Mouse (Mus musculus) midbrain, postnatal 0 days (tissue): ENCODE measurements around the gene Olfr33. TPM values are rescaled to one million over a fixed set of nuclear protein-coding genes. Genes with fewer than 3 reads are reported as not detected.

ENCODE experiments used
- ATAC-seq: fragments of 200-750 bp; cut with Nextera tagmentation; 2 replicates; pipeline ENCODE4 v1.8.0; 2017; ENCODE audit warnings: moderate number of reproducible peaks, mild to moderate bottlenecking, moderate TSS enrichment, moderate library complexity; ENCODE audit not compliant: low FRiP score
- DNase-seq: peaks from one replicate; pipeline ENCODE4 v3.0.0-alpha.2; 2015; ENCODE audit warnings: low spot score
- H3K27ac ChIP-seq: fragments of 300-500 bp; sonication (generic); 2 replicates; pipeline ENCODE4 v1.5.1; 2014; ENCODE audit warnings: low read depth, mild to moderate bottlenecking, low read length, mixed read lengths
- H3K27me3 ChIP-seq: fragments of 300-500 bp; sonication (generic); 2 replicates; pipeline ENCODE4 v1.6.1; 2014; ENCODE audit warnings: low read length, control low read depth, mixed read lengths; ENCODE audit not compliant: insufficient read depth
- H3K36me3 ChIP-seq: fragments of 300-500 bp; sonication (generic); 2 replicates; pipeline ENCODE4 v1.6.1; 2014; ENCODE audit warnings: low read length, control low read depth, mixed read lengths; ENCODE audit not compliant: insufficient read depth
- H3K4me1 ChIP-seq: fragments of 300-500 bp; sonication (generic); 2 replicates; pipeline ENCODE4 v1.6.1; 2014; ENCODE audit warnings: mild to moderate bottlenecking, control low read depth, antibody characterized with exemption, low read length, mixed read lengths; ENCODE audit not compliant: insufficient read depth
- H3K4me2 ChIP-seq: fragments of 300-500 bp; sonication (generic); 2 replicates; pipeline ENCODE4 v1.6.1; 2014; ENCODE audit warnings: low read depth, mild to moderate bottlenecking, low read length, mixed read lengths; ENCODE audit not compliant: poor library complexity, severe bottlenecking
- H3K4me3 ChIP-seq: fragments of 300-500 bp; sonication (generic); 2 replicates; pipeline ENCODE4 v1.5.1; 2014; ENCODE audit warnings: low read depth, mild to moderate bottlenecking, low read length, moderate library complexity
- H3K9ac ChIP-seq: fragments of 300-500 bp; sonication (generic); replicated peaks from 2 replicates; pipeline ENCODE4 v1.6.1; 2014; ENCODE audit warnings: mild to moderate bottlenecking, low read length, moderate library complexity, mixed read lengths; ENCODE audit not compliant: poor library complexity, severe bottlenecking
- H3K9me3 ChIP-seq: fragments of 300-500 bp; sonication (generic); 2 replicates; pipeline ENCODE4 v1.6.1; 2016; ENCODE audit warnings: low read length, control low read depth
- CTCF ChIP-seq: IDR thresholded peaks from 2 replicates; pipeline ENCODE4 v1.5.1; 2016; ENCODE audit warnings: antibody characterized with exemption, mild to moderate bottlenecking
- WGBS: fragments of 180-500 bp; shearing (Covaris S2); extraction: QIAGEN DNeasy Blood & Tissue Kit; methylation state at CpG from one replicate; pipeline ENCODE4 v1.1.7; 2014; 5-methylcytosine and 5-hydroxymethylcytosine counted together
- polyA plus RNA-seq: library from polyadenylated mRNA; unstranded; fragments of >200 nt; fragmentation: Nextera tagmentation; extraction: Ambion mirVana; gene quantifications from 2 replicates; pipeline ENCODE4 v1.2.1, GENCODE M21; 2015
- total RNA-seq: library from RNA; depleted of rRNA; stranded (reverse); fragments of >200 nt; gene quantifications from 2 replicates; pipeline ENCODE4 v1.2.3, GENCODE M21; 2014

Olfr33 gene
- total and polyA plus RNA-seq, 2 experiments from 2014 or later = not detected

GRCm38 (mm10) chr7:102701915-102702314, 17.0 kb downstream of the Olfr33 start, which contains the start of gene Olfr558:
Gene Olfr558, plus strand, starts transcription at chr7:102702215.
- TF ChIP-seq CTCF = no peak
- Histone ChIP-seq H3K36me3 (no peaks in the 10 kb centered on the region), H3K4me1 (no peaks in the 10 kb centered on the region), H3K4me2 (no peak within 1 kb of the TSS), H3K9me3 (no peaks in the 10 kb centered on the region), H3K27ac (no peak within 1 kb of the TSS), H3K9ac (no peak within 1 kb of the TSS), H3K4me3 (no peak within 1 kb of the TSS), H3K27me3 (no peaks in the 10 kb centered on the region)
- DNase-seq (no peak), ATAC-seq (no peak)

GRCm38 (mm10) chr7:102698461-102698860, 20.4 kb downstream of the Olfr33 start:
- no peak for TF ChIP-seq CTCF
- WGBS = 90% methylated on average over 7 of the region's 7 CpGs
- ATAC-seq (no peak), DNase-seq (no peak)
- no peaks in the 10 kb centered on the region for H3K27me3 ChIP-seq
- H3K9ac ChIP-seq = no peak overlapping the region
- H3K36me3 ChIP-seq = no peaks in the 10 kb centered on the region
- H3K4me3 ChIP-seq = no peak overlapping the region
- H3K4me2 ChIP-seq = no peak overlapping the region
- no peak overlapping the region for H3K27ac ChIP-seq
- H3K9me3 ChIP-seq = no peaks in the 10 kb centered on the region
- H3K4me1 ChIP-seq = no peaks in the 10 kb centered on the region

- TF ChIP-seq CTCF = peak; percentile 83
- no peaks in the 10 kb centered on the region for H3K9me3 ChIP-seq
- H3K36me3 ChIP-seq = no peaks in the 10 kb centered on the region
- H3K27me3 ChIP-seq = no peaks in the 10 kb centered on the region
- no peak within 1 kb of the TSS for H3K4me3 ChIP-seq
- no peak within 1 kb of the TSS for H3K9ac ChIP-seq
- DNase-seq = peak; percentile 25
- no peak within 1 kb of the TSS for H3K4me2 ChIP-seq
- no peak for ATAC-seq
- H3K4me1 ChIP-seq = no peaks in the 10 kb centered on the region
- no peak within 1 kb of the TSS for H3K27ac ChIP-seq
- 77% methylated on average over 5 of the region's 5 CpGs for WGBS
These were observed 23.3 kb downstream of the Olfr33 start, which contains the start of gene Olfr557 for GRCm38 (mm10) chr7:102695358-102696125. Gene Olfr557, plus strand, starts transcription at chr7:102695910.

- 0% methylated on average over 25 of the region's 40 CpGs for WGBS
- Histone ChIP-seq H3K27me3 (no peaks in the 10 kb centered on the region), H3K27ac (peak within 1 kb of the TSS; percentile 62), H3K36me3 (no peaks in the 10 kb centered on the region), H3K4me3 (peak within 1 kb of the TSS; percentile 60), H3K4me1 (no peaks in the 10 kb centered on the region), H3K9me3 (no peaks in the 10 kb centered on the region), H3K9ac (peak within 1 kb of the TSS; percentile 63), H3K4me2 (peak within 1 kb of the TSS; percentile 88)
- DNase-seq = peak; percentile 89
- ATAC-seq = peak; percentile 99
- 0 out of 2 replicates have a peak, but pooled peaks have one; percentile 1 for TF ChIP-seq CTCF
These were observed 31.8 kb downstream of the Olfr33 start, which contains the start of gene Trim68 for GRCm38 (mm10) chr7:102686944-102687501. Gene Trim68, minus strand, starts transcription at chr7:102687327.

GRCm38 (mm10) chr7:102681916-102682315, 37.0 kb downstream of the Olfr33 start:
- no peak for TF ChIP-seq CTCF
- no peak for DNase-seq
- WGBS = 84% methylated on average over 1 of the region's 1 CpGs
- no peaks in the 10 kb centered on the region for H3K9me3 ChIP-seq
- no peak overlapping the region for H3K9ac ChIP-seq
- ATAC-seq = no peak
- H3K4me1 ChIP-seq = no peaks in the 10 kb centered on the region
- no peak overlapping the region for H3K4me3 ChIP-seq
- H3K27me3 ChIP-seq = no peaks in the 10 kb centered on the region
- H3K4me2 ChIP-seq = no peak overlapping the region
- no peaks in the 10 kb centered on the region for H3K36me3 ChIP-seq
- H3K27ac ChIP-seq = no peak overlapping the region

GRCm38 (mm10) chr7:102676225-102676624, 42.6 kb downstream of the Olfr33 start:
- Histone ChIP-seq H3K9me3 (no peaks in the 10 kb centered on the region), H3K4me3 (no peak overlapping the region), H3K27me3 (no peaks in the 10 kb centered on the region), H3K36me3 (no peaks in the 10 kb centered on the region), H3K4me2 (no peak overlapping the region), H3K4me1 (no peaks in the 10 kb centered on the region), H3K27ac (no peak overlapping the region), H3K9ac (no peak overlapping the region)
- no peak for DNase-seq
- TF ChIP-seq CTCF = no peak
- no peak for ATAC-seq
- WGBS = 87% methylated on average over 2 of the region's 2 CpGs
